Mouse (Mus musculus) liver, embryonic 13.5 days (tissue): ENCODE data around the gene Magoh. TPM values are rescaled to one million over a fixed set of nuclear protein-coding genes. Genes with fewer than 3 reads are reported as not detected.

ENCODE experiments used
- ATAC-seq: fragments of 200-750 bp; cut with Nextera tagmentation; 2 replicates; pipeline ENCODE4 v1.8.0; 2017; ENCODE audit warnings: low read depth, mild to moderate bottlenecking, moderate number of reproducible peaks, moderate library complexity
- DNase-seq: peaks from one replicate; pipeline ENCODE4 v3.0.0; 2022
- H3K27ac ChIP-seq: fragments of 300-500 bp; sonication (generic); 2 replicates; pipeline ENCODE4 v1.5.1; 2015; ENCODE audit warnings: moderate library complexity, mild to moderate bottlenecking, inconsistent platforms
- H3K27me3 ChIP-seq: fragments of 300-500 bp; sonication (generic); 2 replicates; pipeline ENCODE4 v1.6.1; 2015; ENCODE audit warnings: mild to moderate bottlenecking, inconsistent platforms
- H3K36me3 ChIP-seq: fragments of 300-500 bp; sonication (generic); 2 replicates; pipeline ENCODE4 v1.6.1; 2015; ENCODE audit warnings: mild to moderate bottlenecking, inconsistent platforms
- H3K4me1 ChIP-seq: fragments of 300-500 bp; sonication (generic); replicated peaks from 2 replicates; pipeline ENCODE4 v1.6.1; 2015; ENCODE audit warnings: inconsistent platforms
- H3K4me2 ChIP-seq: fragments of 300-500 bp; sonication (generic); 2 replicates; pipeline ENCODE4 v1.6.1; 2015; ENCODE audit warnings: inconsistent platforms, mild to moderate bottlenecking, moderate library complexity
- H3K4me3 ChIP-seq: fragments of 300-500 bp; sonication (generic); replicated peaks from 2 replicates; pipeline ENCODE4 v1.5.1; 2015; ENCODE audit warnings: mild to moderate bottlenecking, inconsistent platforms
- H3K9ac ChIP-seq: fragments of 300-500 bp; sonication (generic); 2 replicates; pipeline ENCODE4 v1.6.1; 2015; ENCODE audit warnings: mild to moderate bottlenecking, inconsistent platforms
- H3K9me3 ChIP-seq: fragments of 300-500 bp; sonication (generic); replicated peaks from 2 replicates; pipeline ENCODE4 v1.6.1; 2016; ENCODE audit warnings: inconsistent platforms
- WGBS: fragments of 180-500 bp; shearing (Covaris S2); methylation state at CpG from one replicate; pipeline ENCODE4 v1.1.7; 2015; ENCODE audit not compliant: insufficient replicate concordance; 5-methylcytosine and 5-hydroxymethylcytosine counted together
- polyA plus RNA-seq: library from polyadenylated mRNA; unstranded; fragments of >200 nt; fragmentation: Nextera tagmentation; extraction: Ambion mirVana; gene quantifications from 2 replicates; pipeline ENCODE4 v1.2.1, GENCODE M21; 2015

The Magoh gene
- polyA plus RNA-seq, 1 experiment from 2014 or later: 129 TPM

GRCm38 (mm10) chr4:107923803-107924194 is 44.2 kb downstream of the Magoh start:
- no peaks in the 10 kb centered on the region for H3K36me3 ChIP-seq
- no peaks in the 10 kb centered on the region for H3K9me3 ChIP-seq
- no peak for DNase-seq
- peaks cover 47% of the 10 kb centered on the region for H3K4me1 ChIP-seq
- H3K4me2 ChIP-seq: peak overlapping the region; percentile 82
- 38% methylated on average over 7 of the region's 7 CpGs for WGBS
- H3K4me3 ChIP-seq: peak overlapping the region; percentile 74
- no peak for ATAC-seq
- H3K27me3 ChIP-seq: no peaks in the 10 kb centered on the region
- H3K9ac ChIP-seq: peak overlapping the region; percentile 23; the same call in 1 of the 2 replicates
- H3K27ac ChIP-seq: 0 out of 2 replicates have a peak overlapping the region, but pooled peaks have one; percentile 21

GRCm38 (mm10) chr4:107928269-107928668 is 48.7 kb downstream of the Magoh start:
- H3K4me3 ChIP-seq: no peak overlapping the region
- no peaks in the 10 kb centered on the region for H3K27me3 ChIP-seq
- 48% methylated on average over 2 of the region's 2 CpGs for WGBS
- ATAC-seq (peak; percentile 56), DNase-seq (peak; percentile 17)
- no peak overlapping the region for H3K9ac ChIP-seq
- H3K27ac ChIP-seq: no peak overlapping the region; the same call in 1 of the 2 replicates
- peaks cover 20% of the 10 kb centered on the region for H3K4me1 ChIP-seq
- no peak overlapping the region for H3K4me2 ChIP-seq
- no peaks in the 10 kb centered on the region for H3K9me3 ChIP-seq
- H3K36me3 ChIP-seq: no peaks in the 10 kb centered on the region

- Histone ChIP-seq H3K4me3 (no peak overlapping the region), H3K9me3 (no peaks in the 10 kb centered on the region), H3K27ac (no peak overlapping the region), H3K9ac (no peak overlapping the region), H3K4me1 (peaks cover 22% of the 10 kb centered on the region), H3K36me3 (no peaks in the 10 kb centered on the region), H3K4me2 (no peak overlapping the region), H3K27me3 (no peaks in the 10 kb centered on the region)
- DNase-seq: no peak
- WGBS: 56% methylated on average over 2 of the region's 2 CpGs
- ATAC-seq: no peak
These were observed 49.2 kb downstream of the Magoh start for GRCm38 (mm10) chr4:107928726-107929125.

- Histone ChIP-seq H3K36me3 (no peaks in the 10 kb centered on the region), H3K9me3 (no peaks in the 10 kb centered on the region)
These were observed 51.9 kb downstream of the Magoh start for GRCm38 (mm10) chr4:107931453-107931852.

GRCm38 (mm10) chr4:107933239-107933638 is 53.7 kb downstream of the Magoh start:
- Histone ChIP-seq H3K4me2 (no peak overlapping the region), H3K9ac (no peak overlapping the region), H3K9me3 (no peaks in the 10 kb centered on the region), H3K4me1 (peaks cover 13% of the 10 kb centered on the region), H3K36me3 (no peaks in the 10 kb centered on the region), H3K4me3 (no peak overlapping the region), H3K27ac (no peak overlapping the region), H3K27me3 (no peaks in the 10 kb centered on the region)
- ATAC-seq (no peak), DNase-seq (no peak)
- WGBS: 61% methylated on average over 8 of the region's 8 CpGs

More at GRCm38 (mm10) chr4:107931453-107931852, 51.9 kb downstream of the Magoh start:
- H3K27ac ChIP-seq: no peak overlapping the region
- H3K4me1 ChIP-seq: peaks cover 22% of the 10 kb centered on the region
- H3K4me3 ChIP-seq: no peak overlapping the region
- DNase-seq: no peak
- H3K27me3 ChIP-seq: no peaks in the 10 kb centered on the region
- no peak for ATAC-seq
- H3K4me2 ChIP-seq: no peak overlapping the region
- no peak overlapping the region for H3K9ac ChIP-seq
- WGBS: 64% methylated on average over 3 of the region's 3 CpGs

- Histone ChIP-seq H3K36me3 (no peaks in the 10 kb centered on the region), H3K4me1 (peaks cover 6% of the 10 kb centered on the region; the same call in 1 of the 2 replicates), H3K9ac (no peak overlapping the region), H3K4me2 (no peak overlapping the region), H3K9me3 (no peaks in the 10 kb centered on the region), H3K27ac (no peak overlapping the region), H3K27me3 (no peaks in the 10 kb centered on the region), H3K4me3 (no peak overlapping the region)
- no peak for DNase-seq
- no peak for ATAC-seq
- 27% methylated on average over 3 of the region's 3 CpGs for WGBS
These were observed 55.7 kb downstream of the Magoh start for GRCm38 (mm10) chr4:107935254-107935653.

Other genes starting within 250 kb of the Magoh start
- gene Dmrtb1, start 195.5 kb upstream of the Magoh start, polyA plus RNA-seq: not detected in 2 replicates
- gene Lrp8, start 77.5 kb upstream of the Magoh start, polyA plus RNA-seq: 3.5 TPM in 2 replicates
- 48.1 and 54.9 TPM in 2 replicates for gene 0610037L13Rik, start 10.1 kb downstream of the Magoh start, polyA plus RNA-seq
- 37.0 and 45.1 TPM in 2 replicates for gene Cpt2, start 43.9 kb downstream of the Magoh start, polyA plus RNA-seq
- not detected in 2 replicates for gene Slc1a7, start 88.6 kb downstream of the Magoh start, polyA plus RNA-seq
- gene Podn, start 216.7 kb downstream of the Magoh start, polyA plus RNA-seq: 0.28 TPM in 1 of 2 replicates, not detected in the other